Mouse (Mus musculus) ovary, postnatal 14 days (tissue): ENCODE data around the gene Wdfy3.
A peak's percentile ranks its signal among the peaks of the same experiment; 100 is the strongest.
"Not testable (repeated sequence)": the region's sequence is repeated elsewhere in the genome, so short reads cannot be mapped to it uniquely, and the experiment has no call there.

Source experiments
- DNase-seq: peaks from one replicate; pipeline ENCODE4 v3.0.0; 2022; ENCODE audit warnings: low spot score

Gene Wdfy3

DNA sequence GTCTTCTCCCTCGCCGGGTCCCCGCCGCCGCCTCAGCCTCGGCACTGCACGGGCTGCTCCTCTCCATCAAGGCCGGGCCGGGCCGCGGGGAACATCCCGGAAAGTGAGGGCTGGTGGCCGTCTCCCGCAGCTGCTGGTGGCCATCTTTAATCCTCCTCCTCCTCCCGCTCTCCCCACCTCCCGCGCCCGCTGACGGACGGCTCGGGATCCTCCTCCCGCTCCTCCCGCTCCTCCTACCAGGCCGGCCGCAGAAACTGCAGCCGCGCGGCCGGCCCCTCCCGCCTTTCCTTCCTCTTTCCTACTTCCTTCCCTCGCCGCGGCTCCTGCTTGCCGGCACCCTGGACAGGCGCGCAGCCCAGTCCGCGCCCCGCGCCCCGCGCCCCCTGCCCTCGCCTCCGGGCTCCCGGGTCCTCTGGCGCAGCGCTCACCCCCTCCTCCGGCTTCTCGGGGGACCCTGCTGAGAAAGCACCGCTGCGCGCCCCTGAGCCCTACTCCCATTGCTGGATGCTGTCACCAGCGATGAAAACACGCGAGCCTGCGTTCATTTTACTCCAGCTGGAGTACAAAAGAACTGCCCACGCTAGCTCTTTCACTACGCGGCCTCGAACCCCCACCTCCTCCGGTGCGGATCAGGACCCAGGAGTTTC lies at the start of gene Wdfy3:
TSS of gene Wdfy3 (minus strand) at position 155 of the 647 bp plus-strand sequence.
- peak; percentile 81 for DNase-seq

DNA sequence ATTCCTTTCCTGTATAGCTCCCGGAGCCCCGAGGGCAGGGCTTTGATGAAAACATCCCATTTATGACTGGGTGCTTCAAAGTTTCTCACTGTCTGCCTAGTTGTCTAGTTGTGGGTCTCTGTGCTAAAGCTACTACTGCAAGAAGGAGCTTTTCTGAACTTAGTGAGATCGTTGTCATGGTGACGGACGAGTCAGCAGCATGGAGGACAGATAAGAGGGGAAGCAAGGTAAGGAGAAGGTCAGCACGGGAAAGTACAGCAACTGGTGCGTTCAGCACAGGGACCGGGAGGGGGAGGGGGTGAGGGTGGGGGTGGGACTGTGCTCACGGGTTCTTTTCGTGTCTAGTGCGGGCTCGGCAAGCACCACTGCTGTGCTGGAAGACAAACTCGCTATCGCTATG lies 43.3 kb upstream of the Wdfy3 start:
- no peak for DNase-seq

DNA sequence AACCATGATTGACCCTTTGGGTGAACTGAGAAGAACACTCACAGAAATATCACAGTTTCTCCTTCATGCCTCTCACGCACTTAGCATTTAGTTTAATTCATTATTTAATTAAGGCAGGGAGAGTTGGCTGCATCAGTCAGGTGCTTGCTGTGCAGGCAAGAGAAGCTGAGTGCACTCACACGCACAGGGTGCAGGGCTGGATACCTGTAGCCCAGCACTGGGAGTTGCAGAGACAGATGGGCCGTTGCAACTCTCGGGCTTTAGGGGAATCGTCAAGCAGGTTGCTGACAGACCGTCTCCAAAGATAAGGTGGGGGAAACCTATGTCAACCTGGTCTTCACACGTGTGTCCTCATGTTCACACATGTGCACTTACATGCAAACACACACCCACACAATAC lies 42.3 kb upstream of the Wdfy3 start:
- no peak for DNase-seq

DNA sequence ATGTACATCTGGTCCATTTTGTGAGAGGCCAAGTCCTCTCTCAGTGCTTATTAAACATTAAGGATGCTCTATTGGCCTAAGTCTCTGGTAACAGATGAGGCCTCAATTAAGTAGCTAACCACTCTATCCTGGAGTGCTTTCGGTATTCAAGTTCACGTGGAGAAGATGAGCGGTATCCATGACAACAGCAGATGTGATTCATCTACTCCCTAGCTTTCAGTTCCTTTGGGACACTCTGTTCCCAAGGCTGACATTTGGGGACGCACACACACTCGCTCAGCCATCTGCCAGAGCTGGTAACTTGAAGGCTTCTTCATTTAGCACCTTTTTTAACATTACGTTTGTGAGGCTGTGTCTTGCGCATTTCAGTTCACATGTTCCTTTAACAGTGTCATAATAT lies 40.3 kb upstream of the Wdfy3 start:
- no peak for DNase-seq

DNA sequence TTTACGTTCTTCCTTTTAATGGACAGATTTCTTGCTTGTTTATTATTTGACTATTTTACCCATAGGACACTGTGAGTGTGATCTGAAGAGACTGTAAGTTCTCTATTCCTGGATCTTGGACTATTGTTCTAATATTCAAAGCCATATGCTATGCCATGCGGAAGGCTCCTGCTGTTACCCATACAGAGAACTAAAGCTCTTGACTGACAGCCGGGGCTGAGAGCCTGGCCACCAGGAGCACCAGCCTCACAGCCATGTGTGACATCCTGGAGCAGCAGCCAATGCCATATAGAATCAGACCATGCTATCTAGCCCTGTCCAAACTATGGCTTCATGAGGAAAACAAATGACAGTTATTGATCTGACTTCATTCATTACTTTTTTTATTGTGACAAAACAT lies 36.2 kb upstream of the Wdfy3 start:
- no peak for DNase-seq

DNA sequence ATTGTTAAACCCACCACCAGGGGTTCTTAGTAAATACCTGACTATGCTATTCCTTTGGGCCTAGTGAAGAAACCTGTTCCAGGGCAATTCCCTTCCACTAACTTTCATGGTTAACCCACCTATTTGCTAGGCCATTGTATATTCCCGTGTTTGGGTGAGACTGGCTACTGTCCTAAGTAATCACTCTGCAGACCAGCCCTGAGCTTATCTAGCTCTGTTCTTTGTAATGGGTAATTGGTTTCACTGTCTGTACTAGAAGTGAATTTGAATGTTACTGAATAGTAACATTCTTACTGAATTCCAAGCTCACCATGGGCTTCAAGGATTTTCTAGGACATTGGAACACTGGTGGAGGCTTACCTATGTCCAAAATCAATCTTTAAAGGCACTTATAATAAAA lies 32.1 kb upstream of the Wdfy3 start:
- DNase-seq: not testable (repeated sequence)

DNA sequence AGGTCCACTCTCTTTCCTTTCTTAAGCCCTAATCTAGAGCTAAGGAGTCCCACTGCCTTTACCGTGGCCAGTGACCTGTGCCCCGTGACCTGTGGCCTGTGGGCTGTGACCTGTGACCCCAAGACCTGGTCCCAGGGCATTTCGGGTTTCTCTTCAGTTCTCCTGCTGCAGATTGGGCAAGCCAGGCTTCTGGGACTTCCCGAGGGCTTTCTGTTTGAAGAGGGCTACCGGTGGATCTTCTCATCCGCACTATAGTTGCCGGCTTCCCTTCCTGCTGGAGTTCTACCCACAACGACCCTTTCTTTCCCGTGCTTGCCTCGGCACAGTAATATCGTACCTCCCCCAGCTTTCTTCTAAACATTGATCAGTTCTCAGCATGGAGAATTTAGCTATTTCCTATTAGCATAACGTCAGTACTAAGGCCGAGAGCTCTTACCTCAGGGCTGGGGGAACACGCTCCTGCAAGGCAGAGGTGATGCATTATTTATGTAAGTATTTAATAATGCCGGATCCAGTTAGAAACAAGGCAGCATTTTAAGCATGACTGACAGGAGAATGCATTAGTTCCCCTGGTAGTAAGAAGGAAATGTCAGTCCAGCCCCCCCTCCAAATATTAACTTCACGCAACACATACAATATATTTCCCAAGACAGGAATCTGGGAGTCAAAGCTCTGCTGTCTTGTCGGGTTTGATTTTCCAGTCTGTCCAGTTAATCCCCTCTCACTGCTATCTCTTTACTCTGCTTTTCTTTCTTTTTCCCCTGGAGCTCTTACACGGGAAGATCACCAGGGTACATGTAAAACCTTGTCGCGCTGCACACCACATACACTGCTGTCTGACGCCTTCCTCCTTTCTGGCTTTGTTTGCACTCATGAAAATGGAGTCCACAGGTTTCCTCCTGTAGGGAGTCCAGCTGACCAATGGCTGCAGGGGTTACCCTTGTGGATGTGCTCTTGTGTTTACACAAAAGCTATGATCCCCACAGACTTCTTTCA lies 30.8 kb upstream of the Wdfy3 start:
- DNase-seq: no peak

DNA sequence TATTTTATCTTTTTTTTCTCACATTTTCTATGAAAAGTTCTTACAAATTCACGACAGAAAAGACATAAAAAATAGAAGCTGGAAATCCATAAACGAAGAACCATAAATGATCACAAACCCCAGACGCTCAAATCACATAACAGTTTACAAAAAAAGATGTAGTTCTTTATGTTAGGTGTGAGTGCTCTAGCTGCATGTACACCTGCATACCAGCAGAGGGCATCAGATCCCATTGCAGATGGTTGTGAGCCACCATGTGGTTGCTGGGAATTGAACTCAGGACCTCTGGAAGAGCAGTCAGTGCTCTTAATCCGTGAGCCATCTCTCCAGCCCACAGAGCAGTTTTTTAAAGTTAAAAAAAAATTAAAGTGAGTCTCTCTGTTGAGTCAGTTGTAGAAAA lies 25.9 kb upstream of the Wdfy3 start:
- DNase-seq: no peak

DNA sequence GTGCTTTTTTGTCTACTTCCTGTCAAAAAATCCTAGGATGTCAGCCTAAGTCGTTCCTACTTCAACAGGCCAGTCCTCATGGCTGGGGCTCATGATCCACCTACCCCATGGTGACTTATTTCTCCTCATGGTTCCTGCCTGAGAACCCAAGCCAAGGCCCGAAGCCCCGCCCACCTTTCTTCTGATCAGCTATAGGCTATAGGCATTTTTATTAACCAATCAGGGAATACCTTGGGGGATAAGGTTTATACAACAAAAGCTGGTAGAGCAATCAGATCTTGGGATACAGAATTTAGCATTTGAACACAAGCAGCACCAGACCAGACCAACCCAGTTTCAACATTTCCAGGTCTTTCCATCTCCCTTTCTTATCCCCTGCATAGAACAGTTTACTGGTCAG lies 21.0 kb upstream of the Wdfy3 start:
- DNase-seq: no peak

DNA sequence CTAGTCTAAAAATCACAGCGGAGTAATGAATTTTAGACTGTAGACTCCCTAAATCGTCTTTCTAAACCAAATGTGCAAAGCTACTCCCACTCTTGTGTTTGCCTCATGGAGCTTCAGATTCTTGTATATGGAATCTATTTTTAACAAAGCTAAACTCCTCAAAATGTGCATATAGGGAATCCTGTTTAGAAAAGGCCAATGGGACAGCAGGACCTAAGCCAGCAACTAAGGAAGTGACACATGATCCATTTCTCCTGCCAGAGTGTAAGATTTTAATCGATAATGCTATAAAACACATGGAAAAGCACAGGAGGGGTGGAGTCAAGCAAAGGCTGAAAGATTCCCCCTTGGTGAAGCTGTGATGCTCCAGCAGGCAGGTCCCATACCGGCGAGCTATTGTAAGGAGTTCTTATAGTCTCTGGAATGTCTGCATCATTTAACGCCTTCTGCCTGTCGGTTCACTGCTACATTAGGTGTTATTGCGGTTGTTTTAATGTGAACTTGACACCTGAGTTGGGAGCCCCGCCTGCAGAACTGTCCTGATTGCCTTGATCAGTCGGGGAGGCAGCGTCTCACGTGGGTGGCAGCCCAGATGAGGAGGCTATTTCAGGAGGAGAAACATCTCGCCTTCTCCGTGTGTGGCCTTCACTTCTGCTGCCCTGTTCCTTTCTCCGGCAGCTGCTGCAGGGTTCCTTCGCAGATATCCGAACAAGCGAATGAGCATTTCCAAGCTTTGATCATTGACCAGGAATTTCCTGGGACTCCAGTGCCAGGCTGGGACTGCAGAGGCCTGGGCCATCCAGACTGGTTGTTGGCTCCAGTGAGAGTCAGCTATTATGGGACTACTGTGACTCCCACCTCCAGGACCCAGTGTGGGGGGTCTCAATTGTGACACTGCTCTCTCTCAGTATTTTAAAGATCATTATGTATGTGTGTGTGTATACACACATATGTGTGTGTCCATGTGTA lies 15.3 kb upstream of the Wdfy3 start:
- no peak for DNase-seq

DNA sequence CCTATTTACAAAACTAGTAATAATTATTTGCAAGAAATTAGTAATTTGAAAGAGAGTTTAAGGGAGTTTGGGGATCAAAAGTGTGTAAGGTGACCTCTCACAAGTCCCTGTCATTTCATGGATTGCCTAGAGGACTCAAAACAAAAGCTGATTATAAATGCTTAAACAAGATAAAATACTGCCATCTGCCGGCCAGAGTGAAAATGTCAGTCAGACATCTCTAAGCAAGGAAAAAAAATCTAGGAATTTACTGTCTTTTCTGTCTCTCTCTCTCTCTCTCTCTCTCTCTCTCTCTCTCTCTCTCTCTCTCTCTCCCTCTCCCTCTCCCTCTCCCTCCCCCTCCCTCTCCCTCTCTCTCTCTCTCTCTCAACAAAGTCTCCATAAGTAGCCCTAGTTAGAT lies 4.4 kb upstream of the Wdfy3 start:
- peak; percentile 58 for DNase-seq

DNA sequence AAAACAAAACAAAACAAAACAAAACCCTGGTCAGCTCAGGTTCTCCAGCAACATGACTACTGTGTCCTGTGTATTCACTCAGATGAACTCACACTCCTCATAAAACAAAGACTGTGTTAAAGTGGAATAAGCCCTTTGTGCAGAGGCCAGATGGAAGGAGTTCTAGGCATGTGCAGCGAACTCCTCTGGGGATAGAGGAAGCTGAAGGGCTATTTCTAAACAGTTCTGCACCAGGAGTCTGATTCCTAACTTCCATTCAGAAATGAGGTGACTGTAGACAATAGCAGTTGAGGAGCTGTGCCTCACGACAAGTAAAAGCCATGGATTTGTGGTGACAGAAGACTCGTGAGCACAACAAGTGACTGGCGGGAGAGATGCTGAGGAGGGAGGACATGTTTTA lies 2.3 kb upstream of the Wdfy3 start:
- no peak for DNase-seq

DNA sequence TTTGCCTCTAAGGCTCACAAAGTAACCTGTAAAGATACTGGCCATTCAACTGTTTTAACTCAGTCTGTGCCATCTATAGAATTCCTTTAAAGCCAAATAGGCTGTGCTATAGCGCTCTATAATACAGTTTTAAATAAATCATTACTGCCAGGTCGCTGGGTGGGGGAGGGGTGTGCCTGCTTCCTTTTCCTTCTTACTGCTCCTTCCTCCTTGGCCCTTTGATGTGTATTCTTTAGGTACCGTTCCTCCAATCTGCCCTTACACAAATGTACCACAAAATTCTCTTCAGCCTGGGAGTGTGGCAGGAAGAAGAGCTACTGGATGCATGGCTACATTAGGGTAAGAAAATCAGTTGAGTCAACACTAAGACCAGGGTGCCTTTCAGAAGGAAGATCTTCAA lies 1.5 kb upstream of the Wdfy3 start:
- no peak for DNase-seq

DNA sequence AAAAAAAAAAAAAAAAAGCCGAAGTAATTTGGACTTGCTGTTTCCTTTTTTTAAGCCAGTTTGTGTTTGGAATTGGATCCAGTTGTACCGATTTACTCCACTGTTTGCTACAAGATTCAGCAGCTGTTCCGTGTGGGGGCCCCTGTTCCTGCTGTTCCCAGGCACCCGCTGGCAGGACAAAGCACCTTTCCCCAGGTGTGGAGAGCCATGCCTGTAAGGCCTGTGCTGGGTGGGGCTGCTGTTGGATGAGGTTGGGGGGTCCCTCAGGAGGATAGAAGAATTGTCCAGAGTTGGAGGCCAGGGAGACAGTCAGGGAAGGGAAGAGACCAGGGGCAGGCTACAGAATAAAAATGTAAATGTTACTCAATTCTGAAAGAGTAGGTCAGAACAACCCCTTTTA lies 1.1 kb upstream of the Wdfy3 start:
- no peak for DNase-seq

DNA sequence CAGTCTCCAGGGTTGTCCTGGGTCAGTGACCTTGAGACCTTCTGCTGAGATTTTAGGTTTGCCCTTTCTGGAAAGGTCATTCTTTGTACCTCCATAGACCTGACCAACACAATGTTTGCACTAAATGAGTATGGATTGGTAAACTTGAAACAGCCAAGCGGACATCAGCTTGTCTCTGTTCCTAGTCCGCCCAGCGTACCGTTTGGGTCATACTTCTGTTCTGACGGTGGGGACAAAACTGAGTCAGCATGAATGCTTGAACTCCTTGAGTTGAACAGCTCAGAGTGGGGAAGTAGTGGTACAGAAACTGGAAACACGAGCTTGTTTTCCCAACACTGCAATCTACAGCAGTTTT lies 670 bp upstream of the Wdfy3 start:
- no peak for DNase-seq

DNA sequence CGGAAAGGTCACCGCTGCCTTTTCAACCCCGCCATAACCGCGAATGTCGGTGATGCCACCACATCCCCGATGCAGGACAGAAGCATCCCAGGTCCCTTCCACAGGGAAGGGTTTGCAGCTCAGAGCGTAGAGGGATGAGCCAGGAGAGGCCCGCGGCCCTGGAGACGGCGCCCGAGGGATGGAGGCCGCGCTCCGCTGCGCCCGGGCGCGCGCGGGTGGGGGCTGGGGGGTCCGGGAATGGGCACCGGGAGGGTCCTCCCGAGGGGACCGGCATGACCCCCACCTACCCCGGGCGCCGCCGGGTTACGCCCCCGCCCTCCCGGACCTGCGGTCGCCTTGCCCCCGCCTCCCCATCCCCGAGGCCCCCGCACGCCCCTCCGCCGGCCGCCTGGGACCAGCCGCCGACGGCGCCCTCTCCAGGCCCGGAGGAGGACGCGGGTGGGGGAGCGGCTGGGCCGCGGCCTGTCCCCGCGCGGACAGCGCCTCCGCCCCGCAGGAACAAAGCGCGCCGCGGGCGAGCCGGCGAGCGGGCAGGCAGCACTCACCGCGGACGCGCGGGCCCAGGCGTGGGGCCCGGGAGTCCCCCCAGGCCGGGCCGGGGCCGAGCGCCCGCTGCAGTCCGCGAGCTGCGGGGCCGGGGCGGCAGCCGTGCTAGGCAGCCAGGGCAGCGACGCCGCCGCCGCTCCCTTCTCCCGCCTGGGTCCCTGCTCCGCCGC lies 512 bp downstream of the Wdfy3 start:
- peak; percentile 45 for DNase-seq

DNA sequence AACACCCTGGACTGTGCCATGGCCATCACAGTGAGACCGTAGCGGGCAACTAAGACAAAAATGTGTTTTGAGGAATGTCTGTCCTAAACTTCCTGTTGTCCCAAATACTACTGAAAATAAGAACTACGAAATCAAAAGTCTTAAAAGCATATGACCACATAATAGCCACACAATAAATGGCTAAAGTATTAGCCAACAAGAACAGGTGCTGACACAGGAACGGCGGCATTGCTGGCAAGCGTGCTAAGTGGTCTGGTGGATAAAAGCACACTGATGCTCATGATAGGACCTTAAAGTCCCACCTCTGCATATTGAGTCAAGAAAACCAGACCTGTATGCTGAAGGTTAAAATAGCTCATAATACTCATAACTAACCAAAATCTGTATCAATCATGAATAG lies 3.3 kb downstream of the Wdfy3 start:
- DNase-seq: no peak

DNA sequence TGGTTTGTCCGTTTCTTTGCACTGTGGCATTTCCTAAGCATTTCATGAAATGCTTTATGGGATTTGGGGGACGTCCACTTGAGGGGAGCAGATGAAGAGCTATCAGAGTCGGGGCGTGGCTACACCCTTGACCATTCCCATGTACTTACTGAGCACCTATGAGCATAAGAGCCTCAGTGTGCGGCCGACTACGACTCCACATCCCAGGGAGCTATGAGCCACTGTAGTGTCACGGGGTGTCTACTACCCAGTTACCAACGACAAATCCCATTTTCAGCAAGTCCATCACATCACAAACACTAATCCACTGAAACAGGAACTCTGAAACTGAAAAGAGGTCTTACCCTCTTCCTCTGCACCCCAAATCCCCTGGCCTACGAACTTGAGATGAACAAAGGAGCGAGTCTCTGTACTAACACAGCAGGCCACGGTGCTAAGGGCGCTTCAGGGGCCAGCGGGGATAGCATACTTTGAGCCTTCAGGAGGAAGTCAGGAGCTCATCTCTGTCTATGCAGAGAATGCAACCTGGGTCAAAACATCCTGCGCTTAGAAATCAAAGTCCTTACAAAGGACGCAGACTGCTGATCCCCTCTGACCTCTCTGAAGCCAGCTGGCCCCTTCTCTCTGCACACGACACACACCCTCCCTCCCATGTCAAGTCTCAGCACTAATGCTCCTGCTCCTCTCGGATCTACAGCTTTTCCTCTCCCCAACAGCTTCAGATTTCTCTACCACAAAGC lies 6.5 kb downstream of the Wdfy3 start:
- no peak for DNase-seq

DNA sequence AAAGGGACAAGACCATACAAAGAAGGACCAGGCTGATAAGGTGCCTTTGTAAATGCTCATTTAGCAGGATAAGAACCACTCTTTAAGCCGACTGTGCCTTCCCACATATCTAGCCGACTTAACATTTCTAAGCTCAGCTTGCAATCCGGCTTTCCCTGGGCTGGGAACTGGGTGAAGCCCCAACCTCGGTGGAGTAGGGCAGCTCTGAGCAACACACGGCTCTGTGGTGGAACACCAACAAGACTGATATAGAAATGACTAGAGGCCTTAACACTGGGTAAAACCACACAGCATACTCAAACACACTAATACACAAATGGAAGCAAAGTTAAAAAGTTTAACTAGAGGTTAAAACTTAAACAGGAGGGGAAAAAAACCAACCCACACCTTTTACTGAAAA lies 7.9 kb downstream of the Wdfy3 start:
- DNase-seq: no peak

DNA sequence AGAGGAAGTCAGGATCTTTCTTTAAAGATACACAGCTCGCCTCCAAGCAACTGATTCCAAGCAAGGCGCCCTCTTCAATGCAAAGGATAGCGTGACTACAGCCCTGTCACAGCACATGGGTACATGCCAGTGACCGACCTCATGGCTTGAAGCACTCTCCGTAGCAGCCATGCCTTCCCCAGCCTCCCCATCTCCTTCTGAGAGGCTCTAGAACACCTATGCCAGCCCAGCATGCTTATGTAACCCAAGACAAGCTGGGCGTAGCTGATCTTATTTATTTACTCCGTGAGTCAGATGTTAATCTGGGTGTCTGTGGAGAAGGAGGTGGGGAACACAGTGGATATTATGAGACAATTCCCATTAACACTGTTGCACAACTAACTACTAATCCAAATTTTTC lies 13.8 kb downstream of the Wdfy3 start:
- no peak for DNase-seq

DNA sequence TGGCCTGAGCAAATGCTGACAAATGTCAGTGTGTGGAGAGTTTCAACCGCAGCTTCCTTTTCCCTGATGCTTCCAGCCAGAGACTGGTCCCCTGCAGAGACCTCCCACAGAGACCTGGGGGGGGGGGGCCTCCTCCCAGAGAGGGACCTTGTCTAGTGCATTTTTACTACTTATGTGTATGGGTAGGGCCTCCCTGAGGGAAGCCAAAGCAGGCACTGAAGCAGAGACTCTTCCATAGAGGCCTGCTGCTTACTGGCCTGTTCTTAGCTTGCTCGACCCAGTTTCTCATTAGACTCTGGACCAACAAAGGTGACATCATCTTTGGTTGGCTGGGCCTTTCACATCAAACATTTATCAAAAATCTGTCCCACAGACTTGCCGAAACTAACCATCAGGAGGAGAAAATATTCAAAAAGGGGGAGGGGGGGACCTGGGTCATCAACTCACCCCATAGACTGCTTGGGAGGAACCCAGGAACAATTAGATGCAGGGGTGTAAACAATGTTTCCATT lies 14.5 kb downstream of the Wdfy3 start:
- no peak for DNase-seq
